Mouse (Mus musculus): ENCODE measurements at regions not wholly inside any gene's neighbourhood (a gene's known extent, or its start where the extent isn't known, plus 50 kb on each side); places are given as distances from the start of the nearest gene placed in this dataset.

DNA sequence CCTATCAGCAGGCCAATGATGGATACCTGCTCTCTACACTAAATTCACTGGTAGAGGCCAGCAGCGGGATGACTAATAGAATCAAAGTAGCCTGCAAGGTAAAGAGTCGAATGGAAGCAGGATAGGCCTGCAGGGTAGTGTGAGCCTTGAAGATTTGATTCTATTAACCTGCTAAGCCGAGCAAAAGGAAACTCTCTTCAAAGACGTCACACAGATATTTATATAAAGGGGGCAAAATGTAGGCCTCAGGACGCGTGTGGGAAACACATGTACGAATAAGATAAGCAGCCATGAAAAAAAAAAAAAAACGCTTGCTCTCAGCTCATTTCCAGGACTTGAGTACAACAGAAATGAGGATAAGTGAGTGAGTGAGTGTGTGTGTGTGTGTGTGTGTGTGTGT is 138.4 kb upstream of the D7Ertd443e start:
- WGBS: 87% methylated on average over 8 of the region's 8 CpGs
- DNase-seq (ENCODE audit: low spot score): no peak

DNA sequence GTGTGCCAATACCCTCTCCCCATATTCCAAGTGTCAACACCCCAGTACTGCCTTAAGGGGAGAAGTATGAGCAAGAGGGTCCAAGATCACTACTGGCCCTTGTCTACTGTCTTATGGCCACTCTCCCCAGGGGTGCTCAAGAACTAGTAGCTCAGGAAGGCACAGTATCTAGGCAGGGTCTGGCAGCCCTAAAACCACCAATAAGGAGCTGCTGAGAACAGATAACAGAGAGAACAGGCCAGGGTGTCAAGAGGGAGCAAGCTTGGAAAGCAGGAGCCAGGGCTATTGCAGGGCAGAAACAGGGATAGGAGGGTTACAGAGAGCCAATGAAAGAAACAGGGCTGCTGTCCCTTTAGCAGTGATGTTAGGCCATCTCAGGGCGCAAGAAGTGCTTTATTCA is 139.6 kb upstream of the D7Ertd443e start:
- no peaks in the 10 kb centered on the region for H3K27me3 ChIP-seq (replicated peaks; ENCODE audit: control insufficient read depth, insufficient read depth, low read length)
- H3K36me3 ChIP-seq (ENCODE audit: control insufficient read depth, insufficient read depth, low read length): no peaks in the 10 kb centered on the region
- WGBS: 90% methylated on average over 1 of the region's 1 CpGs
- DNase-seq (ENCODE audit: low spot score): no peak
- ATAC-seq: no peak
- H3K4me3 ChIP-seq (ENCODE audit: low read depth, low read length): no peak overlapping the region
- no peak overlapping the region for H3K27ac ChIP-seq (ENCODE audit: low read depth, low read length)
- no peaks in the 10 kb centered on the region for H3K4me1 ChIP-seq (ENCODE audit: control insufficient read depth, insufficient read depth, low read length)
- no peaks in the 10 kb centered on the region for H3K9me3 ChIP-seq (replicated peaks; ENCODE audit: control insufficient read depth, low read length)
- H3K9ac ChIP-seq (ENCODE audit: low read length): no peak overlapping the region
- H3K4me2 ChIP-seq (ENCODE audit: low read length): no peak overlapping the region

More for the DNA sequence above, 138.4 kb upstream of the D7Ertd443e start:
- H3K27me3 ChIP-seq (replicated peaks; ENCODE audit: control insufficient read depth, insufficient read depth, low read length): no peaks in the 10 kb centered on the region
- H3K36me3 ChIP-seq (ENCODE audit: control insufficient read depth, insufficient read depth, low read length): no peaks in the 10 kb centered on the region
- no peaks in the 10 kb centered on the region for H3K4me1 ChIP-seq (ENCODE audit: control insufficient read depth, insufficient read depth, low read length)
- H3K9me3 ChIP-seq (replicated peaks; ENCODE audit: control insufficient read depth, low read length): no peaks in the 10 kb centered on the region
- H3K4me2 ChIP-seq (ENCODE audit: low read length): no peak overlapping the region
- no peak overlapping the region for H3K4me3 ChIP-seq (ENCODE audit: low read depth, low read length)
- ATAC-seq: no peak
- H3K27ac ChIP-seq (ENCODE audit: low read depth, low read length): no peak overlapping the region
- no peak overlapping the region for H3K9ac ChIP-seq (ENCODE audit: low read length)

DNA sequence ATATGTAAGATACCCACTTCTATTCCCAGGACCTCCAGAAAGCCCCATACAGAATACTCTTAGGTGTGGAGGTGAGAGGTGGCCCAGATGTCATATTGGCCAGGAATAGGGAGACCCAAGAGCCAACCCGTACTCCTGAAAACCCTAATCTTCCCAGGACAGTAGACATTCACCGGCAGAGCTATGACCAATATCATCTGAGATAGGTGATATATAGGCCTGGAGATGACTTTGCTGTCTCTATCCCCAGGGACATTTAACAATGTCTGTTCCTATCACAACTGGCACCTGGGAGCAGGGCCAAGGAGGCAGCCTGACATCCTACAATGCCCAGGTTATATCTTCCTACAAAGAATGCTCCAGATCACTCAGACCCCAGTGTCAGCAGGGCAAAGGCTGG is 140.0 kb upstream of the D7Ertd443e start:
- 100% methylated on average over 2 of the region's 2 CpGs for WGBS
- no peak overlapping the region for H3K4me2 ChIP-seq (ENCODE audit: low read length)
- DNase-seq (ENCODE audit: low spot score): no peak

DNA sequence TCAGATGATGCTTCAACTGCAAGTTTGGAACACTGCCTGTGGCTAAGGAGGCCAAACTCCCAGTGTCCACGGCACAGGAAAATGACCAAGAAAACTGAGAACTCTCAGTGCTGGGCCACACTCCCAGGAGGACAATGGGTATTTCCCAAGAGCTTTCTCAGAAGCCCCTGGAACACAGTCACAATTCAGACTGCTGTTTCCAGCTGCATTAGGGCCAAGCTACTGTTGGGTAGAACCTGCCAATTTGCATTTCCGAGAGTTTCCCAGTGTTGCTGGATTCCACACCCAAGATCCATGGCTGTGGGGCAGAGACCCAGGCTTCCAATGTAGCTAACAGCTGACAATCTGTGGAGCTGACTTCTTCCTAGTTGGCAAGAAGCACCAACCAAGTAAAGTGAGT is 141.9 kb upstream of the D7Ertd443e start:
- no peak for DNase-seq (ENCODE audit: low spot score)
- H3K36me3 ChIP-seq (ENCODE audit: control insufficient read depth, insufficient read depth, low read length): no peaks in the 10 kb centered on the region
- no peaks in the 10 kb centered on the region for H3K9me3 ChIP-seq (replicated peaks; ENCODE audit: control insufficient read depth, low read length)
- no peak for ATAC-seq
- WGBS: 76% methylated on average over 2 of the region's 2 CpGs
- H3K4me1 ChIP-seq (ENCODE audit: control insufficient read depth, insufficient read depth, low read length): no peaks in the 10 kb centered on the region
- H3K9ac ChIP-seq (ENCODE audit: low read length): no peak overlapping the region
- no peaks in the 10 kb centered on the region for H3K27me3 ChIP-seq (replicated peaks; ENCODE audit: control insufficient read depth, insufficient read depth, low read length)
- no peak overlapping the region for H3K4me3 ChIP-seq (ENCODE audit: low read depth, low read length)
- no peak overlapping the region for H3K4me2 ChIP-seq (ENCODE audit: low read length)
- H3K27ac ChIP-seq (ENCODE audit: low read depth, low read length): no peak overlapping the region

More for the DNA sequence above, 140.0 kb upstream of the D7Ertd443e start:
- Histone ChIP-seq H3K9me3 (replicated peaks; ENCODE audit: control insufficient read depth, low read length) (no peaks in the 10 kb centered on the region), H3K27me3 (replicated peaks; ENCODE audit: control insufficient read depth, insufficient read depth, low read length) (no peaks in the 10 kb centered on the region), H3K4me1 (ENCODE audit: control insufficient read depth, insufficient read depth, low read length) (no peaks in the 10 kb centered on the region), H3K36me3 (ENCODE audit: control insufficient read depth, insufficient read depth, low read length) (no peaks in the 10 kb centered on the region), H3K27ac (ENCODE audit: low read depth, low read length) (no peak overlapping the region), H3K4me3 (ENCODE audit: low read depth, low read length) (no peak overlapping the region), H3K9ac (ENCODE audit: low read length) (no peak overlapping the region)
- ATAC-seq: no peak

DNA sequence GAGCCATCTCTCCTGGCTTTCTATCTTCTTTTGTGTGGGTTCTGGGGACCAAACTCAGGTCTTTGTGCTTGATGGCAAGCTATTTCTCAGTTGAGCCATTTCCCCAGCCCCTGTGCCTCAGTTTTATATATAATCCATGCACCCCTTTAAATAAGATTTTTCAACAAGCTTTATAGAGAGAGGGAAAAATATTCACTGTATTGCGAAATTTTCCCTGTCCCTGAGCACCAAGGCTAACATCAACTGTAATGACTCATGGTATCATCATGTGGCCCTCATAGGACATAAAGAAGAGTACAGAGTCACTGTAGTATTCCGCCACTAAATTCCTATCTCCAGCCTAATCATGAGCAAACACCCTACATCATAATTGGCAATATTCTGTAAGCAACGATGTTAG is 142.4 kb upstream of the Dock1 start:
- DNase-seq (ENCODE audit: low spot score) (no peak), ATAC-seq (no peak)
- WGBS: 84% methylated on average over 3 of the region's 3 CpGs
- Histone ChIP-seq H3K27me3 (replicated peaks; ENCODE audit: control insufficient read depth, insufficient read depth, low read length) (no peaks in the 10 kb centered on the region), H3K9me3 (replicated peaks; ENCODE audit: control insufficient read depth, low read length) (no peaks in the 10 kb centered on the region), H3K4me2 (ENCODE audit: low read length) (no peak overlapping the region), H3K27ac (ENCODE audit: low read depth, low read length) (no peak overlapping the region), H3K9ac (ENCODE audit: low read length) (no peak overlapping the region), H3K36me3 (ENCODE audit: control insufficient read depth, insufficient read depth, low read length) (no peaks in the 10 kb centered on the region), H3K4me1 (ENCODE audit: control insufficient read depth, insufficient read depth, low read length) (no peaks in the 10 kb centered on the region), H3K4me3 (ENCODE audit: low read depth, low read length) (no peak overlapping the region)

DNA sequence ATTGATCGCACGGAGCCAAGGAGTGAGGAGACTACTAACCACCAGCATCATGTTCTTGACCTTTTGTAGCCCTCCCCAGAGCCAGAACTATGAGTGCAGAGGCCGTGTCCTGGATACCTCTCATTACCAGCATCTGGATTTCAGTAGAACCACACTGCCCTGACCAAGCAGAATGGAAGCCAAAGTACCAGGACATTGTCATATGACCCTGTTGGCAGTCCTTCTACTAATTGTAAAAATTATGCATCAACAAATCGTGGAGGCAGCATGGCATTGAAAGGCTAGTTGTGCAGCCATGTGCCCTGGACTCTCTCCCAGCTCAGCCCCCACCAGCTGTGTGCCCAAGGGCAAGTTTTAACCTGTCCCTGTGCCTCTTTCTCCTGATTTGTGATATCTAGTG is 135.6 kb upstream of the Dock1 start:
- no peak for DNase-seq (ENCODE audit: low spot score)
- H3K27me3 ChIP-seq (replicated peaks; ENCODE audit: control insufficient read depth, insufficient read depth, low read length): no peaks in the 10 kb centered on the region
- no peak overlapping the region for H3K4me3 ChIP-seq (ENCODE audit: low read depth, low read length)
- no peak overlapping the region for H3K4me2 ChIP-seq (ENCODE audit: low read length)
- ATAC-seq: no peak
- no peaks in the 10 kb centered on the region for H3K9me3 ChIP-seq (replicated peaks; ENCODE audit: control insufficient read depth, low read length)
- 87% methylated on average over 4 of the region's 4 CpGs for WGBS
- no peak overlapping the region for H3K9ac ChIP-seq (ENCODE audit: low read length)
- H3K4me1 ChIP-seq (ENCODE audit: control insufficient read depth, insufficient read depth, low read length): no peaks in the 10 kb centered on the region
- no peaks in the 10 kb centered on the region for H3K36me3 ChIP-seq (ENCODE audit: control insufficient read depth, insufficient read depth, low read length)
- H3K27ac ChIP-seq (ENCODE audit: low read depth, low read length): no peak overlapping the region

DNA sequence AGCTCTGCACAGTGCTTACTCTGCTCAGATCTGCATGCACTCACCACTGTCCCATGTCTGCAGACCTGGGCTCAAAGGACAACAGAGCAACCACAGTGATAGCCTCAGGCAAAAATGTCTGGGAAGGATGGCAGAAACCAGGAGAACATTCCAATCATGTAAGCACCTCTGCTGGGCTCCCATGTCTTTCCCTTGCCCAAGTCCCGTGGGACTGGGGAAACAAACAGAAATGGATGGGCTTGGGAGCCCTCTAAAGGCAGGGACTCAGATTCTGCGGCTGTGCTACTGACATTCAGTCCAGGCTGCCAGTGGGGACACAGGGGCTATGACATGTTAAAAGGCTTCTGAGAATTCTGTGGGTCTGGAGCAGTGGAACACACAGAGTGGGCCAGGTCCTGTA is 128.8 kb upstream of the Dock1 start:
- Histone ChIP-seq H3K9me3 (replicated peaks; ENCODE audit: control insufficient read depth, low read length) (no peaks in the 10 kb centered on the region), H3K9ac (ENCODE audit: low read length) (no peak overlapping the region), H3K27me3 (replicated peaks; ENCODE audit: control insufficient read depth, insufficient read depth, low read length) (no peaks in the 10 kb centered on the region), H3K36me3 (ENCODE audit: control insufficient read depth, insufficient read depth, low read length) (no peaks in the 10 kb centered on the region), H3K4me3 (ENCODE audit: low read depth, low read length) (no peak overlapping the region), H3K4me2 (ENCODE audit: low read length) (no peak overlapping the region), H3K27ac (ENCODE audit: low read depth, low read length) (no peak overlapping the region), H3K4me1 (ENCODE audit: control insufficient read depth, insufficient read depth, low read length) (no peaks in the 10 kb centered on the region)
- ATAC-seq (no peak), DNase-seq (ENCODE audit: low spot score) (no peak)
- 78% methylated on average over 2 of the region's 2 CpGs for WGBS

DNA sequence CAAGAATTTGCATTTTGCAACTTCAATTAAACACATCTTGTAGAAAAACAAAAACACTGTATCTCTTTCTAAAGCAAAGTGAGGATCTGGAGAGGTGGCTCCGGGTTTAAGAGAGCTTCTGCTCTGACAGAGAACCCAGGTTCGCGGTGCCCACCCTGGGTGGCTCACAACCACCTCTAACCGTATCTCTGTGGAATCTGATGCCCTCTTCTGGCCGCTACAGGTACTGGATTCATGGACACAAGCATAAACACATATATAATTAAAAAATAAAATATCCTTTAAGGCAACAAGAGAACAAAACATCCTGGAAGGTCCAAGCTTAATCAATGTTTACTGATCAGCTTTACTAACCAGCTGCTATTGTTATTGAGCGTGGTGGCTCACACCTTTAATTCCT is 124.3 kb upstream of the Dock1 start:
- no peaks in the 10 kb centered on the region for H3K9me3 ChIP-seq (replicated peaks; ENCODE audit: control insufficient read depth, low read length)
- DNase-seq (ENCODE audit: low spot score) (no peak), ATAC-seq (no peak)
- no peak overlapping the region for H3K9ac ChIP-seq (ENCODE audit: low read length)
- H3K36me3 ChIP-seq (ENCODE audit: control insufficient read depth, insufficient read depth, low read length): no peaks in the 10 kb centered on the region
- 85% methylated on average over 6 of the region's 6 CpGs for WGBS
- no peaks in the 10 kb centered on the region for H3K27me3 ChIP-seq (replicated peaks; ENCODE audit: control insufficient read depth, insufficient read depth, low read length)
- no peak overlapping the region for H3K27ac ChIP-seq (ENCODE audit: low read depth, low read length)
- no peaks in the 10 kb centered on the region for H3K4me1 ChIP-seq (ENCODE audit: control insufficient read depth, insufficient read depth, low read length)
- H3K4me2 ChIP-seq (ENCODE audit: low read length): no peak overlapping the region
- no peak overlapping the region for H3K4me3 ChIP-seq (ENCODE audit: low read depth, low read length)

DNA sequence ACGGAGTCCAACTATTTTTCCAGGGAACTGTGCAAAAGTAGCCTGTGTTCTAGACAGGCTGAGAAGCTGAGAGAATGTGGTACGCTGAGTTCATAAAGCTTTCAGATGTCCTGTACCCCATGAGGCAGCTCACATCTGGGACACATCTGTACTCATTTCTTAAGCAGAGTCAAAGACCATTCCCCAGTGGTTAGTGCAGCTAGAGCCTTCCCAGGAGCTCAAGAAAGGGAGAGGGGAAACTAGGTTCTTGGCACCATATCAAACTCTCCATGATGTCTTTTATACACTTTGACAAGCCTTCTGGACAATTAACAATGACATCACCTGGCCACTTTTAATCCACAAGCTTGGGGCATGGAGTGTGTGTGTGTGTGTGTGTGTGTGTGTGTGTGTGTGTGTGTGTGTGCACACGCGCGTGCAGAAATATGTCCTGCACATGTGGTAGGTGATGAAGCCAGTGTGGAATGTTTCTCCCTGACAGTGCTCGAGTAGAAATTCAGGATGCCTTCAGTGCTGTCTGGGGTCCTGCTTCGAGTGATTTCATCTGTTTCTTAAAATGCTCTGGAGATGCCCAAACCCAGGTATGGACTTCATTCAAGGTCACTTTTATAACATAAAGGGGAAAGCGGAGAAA is 121.1 kb upstream of the Dock1 start:
- H3K9ac ChIP-seq (ENCODE audit: low read length): no peak overlapping the region
- no peaks in the 10 kb centered on the region for H3K36me3 ChIP-seq (ENCODE audit: control insufficient read depth, insufficient read depth, low read length)
- H3K9me3 ChIP-seq (replicated peaks; ENCODE audit: control insufficient read depth, low read length): no peaks in the 10 kb centered on the region
- peaks cover 6% of the 10 kb centered on the region; the same call in 1 of the 2 replicates for H3K4me1 ChIP-seq (ENCODE audit: control insufficient read depth, insufficient read depth, low read length)
- DNase-seq (ENCODE audit: low spot score) (peak; percentile 45), ATAC-seq (no peak)
- WGBS: 84% methylated on average over 8 of the region's 8 CpGs
- H3K27ac ChIP-seq (ENCODE audit: low read depth, low read length): no peak overlapping the region
- no peak overlapping the region for H3K4me3 ChIP-seq (ENCODE audit: low read depth, low read length)
- no peak overlapping the region for H3K4me2 ChIP-seq (ENCODE audit: low read length)
- H3K27me3 ChIP-seq (replicated peaks; ENCODE audit: control insufficient read depth, insufficient read depth, low read length): no peaks in the 10 kb centered on the region
